Mouse (Mus musculus): ENCODE results near the gene Aars2.

Gene Aars2

DNA sequence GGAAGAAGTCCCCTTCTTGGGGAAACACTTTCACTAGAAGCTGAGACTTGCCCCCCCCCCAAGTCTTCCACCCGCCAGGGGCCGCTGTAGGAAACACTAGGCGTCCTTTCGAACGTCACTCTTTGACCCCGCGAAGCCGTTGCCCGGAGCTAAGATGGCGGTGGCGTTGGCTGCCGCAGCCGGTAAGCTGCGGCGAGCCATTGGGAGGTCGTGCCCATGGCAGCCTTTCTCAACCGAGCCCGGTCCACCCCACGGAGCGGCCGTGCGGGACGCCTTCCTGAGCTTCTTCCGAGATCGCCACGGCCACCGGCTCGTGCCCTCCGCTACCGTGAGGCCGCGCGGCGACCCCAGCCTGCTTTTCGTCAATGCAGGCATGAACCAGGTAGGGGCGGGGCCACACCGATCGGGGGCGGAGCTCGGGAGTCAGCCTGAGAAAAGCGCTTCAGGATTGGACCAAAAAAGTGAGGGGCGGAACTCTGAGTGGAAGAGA, at the start of gene Aars2:
TSS of gene Aars2 (plus strand) at position 142 of the 490 bp plus-strand sequence.
- peak; percentile 99 for DNase-seq

DNA sequence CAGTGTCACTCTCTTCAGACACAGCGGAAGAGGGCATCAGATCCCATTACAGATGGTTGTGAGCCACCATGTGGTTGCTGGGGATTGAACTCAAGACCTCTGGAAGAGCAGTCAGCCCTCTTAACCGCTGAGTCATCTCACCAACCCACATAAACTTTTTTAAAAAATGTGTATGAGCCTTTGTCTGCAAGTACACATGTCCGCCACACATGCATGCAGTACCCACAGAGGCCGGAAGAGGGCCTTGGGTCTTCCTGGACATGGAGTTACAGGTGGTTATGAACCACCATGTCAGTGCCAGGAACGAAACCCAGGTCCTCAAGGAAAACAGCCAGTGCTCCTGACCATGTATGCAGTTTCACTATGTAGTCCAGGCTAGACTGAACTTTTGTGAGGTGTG, 49.2 kb upstream of the Aars2 start:
- peak; percentile 41 for DNase-seq

DNA sequence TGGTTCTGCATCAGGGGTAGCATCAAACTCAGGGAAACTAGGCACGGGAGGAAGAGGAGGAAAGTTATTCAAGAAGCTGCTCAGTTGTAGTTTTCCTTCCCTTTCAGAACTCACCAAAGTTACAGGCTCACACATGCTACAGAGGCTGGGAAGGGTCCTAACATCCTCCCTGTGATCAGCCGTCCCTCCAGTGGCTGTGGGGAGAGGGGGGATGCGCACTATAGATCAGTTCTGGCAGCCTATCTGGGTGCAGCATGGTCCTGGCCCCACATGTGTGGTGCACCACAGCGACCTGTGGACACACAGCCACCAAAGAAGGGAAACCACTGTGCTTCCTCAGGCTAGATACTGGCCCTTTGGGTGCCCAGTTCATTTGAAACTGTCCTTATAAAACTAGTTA, 48.1 kb upstream of the Aars2 start:
- no peak for DNase-seq

DNA sequence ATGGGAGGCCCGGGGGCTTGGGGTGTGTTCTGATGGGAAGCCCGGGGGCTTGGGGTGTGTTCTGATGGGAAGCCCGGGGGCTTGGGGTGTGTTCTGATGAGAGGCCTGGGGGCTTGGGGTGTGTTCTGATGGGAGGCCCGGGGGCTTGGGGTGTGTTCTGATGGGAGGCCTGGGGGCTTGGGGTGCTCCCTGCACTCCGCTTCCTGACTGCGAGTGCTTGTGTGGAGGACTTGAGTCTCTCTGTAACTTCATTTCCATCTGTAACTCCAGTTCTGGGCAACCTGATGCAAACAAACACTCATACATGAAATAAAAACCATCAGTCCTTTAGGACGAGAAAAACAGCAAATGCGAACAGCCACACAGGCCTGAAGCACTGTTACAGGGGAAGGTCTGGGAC, 47.6 kb upstream of the Aars2 start:
- no peak for DNase-seq

DNA sequence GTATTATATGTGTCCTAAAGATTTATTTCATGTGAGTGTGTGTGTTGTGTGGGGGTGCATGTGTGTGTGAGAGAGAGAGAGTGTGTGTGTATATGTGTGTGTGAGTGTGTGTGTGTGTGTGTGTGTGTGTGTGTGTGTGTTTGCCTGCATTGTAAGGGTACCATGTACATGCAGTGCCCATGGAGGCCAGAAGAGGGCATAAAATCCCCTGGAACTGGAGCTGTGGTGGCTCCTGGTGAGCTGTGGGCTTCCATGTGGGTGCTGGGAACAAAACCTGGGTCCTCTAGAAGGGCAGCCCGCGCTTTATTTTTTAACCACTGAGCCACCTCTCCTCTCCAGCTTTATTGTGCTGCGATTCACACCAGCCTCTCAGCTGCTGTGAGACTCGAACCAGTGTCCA, 44.1 kb upstream of the Aars2 start:
- DNase-seq = peak; percentile 40

DNA sequence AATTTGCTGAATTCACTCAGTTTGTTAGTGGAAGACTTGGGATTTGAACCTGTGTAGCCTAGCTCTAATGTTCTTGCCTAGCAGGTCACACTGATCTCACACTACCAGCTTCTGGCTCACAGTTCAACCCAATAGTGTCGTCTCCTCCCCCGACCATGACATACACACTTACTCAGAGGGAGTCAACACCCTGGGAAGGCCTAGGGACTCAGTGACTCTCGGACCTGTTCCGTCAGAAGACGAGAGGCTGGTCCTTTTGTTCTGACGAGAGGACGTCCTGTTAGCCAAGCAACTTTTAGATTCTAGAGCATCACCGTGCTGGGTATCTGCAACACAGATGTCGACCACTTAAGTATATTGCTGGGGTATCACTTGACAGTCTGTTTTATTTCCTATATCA, 42.4 kb upstream of the Aars2 start:
- DNase-seq = no peak

DNA sequence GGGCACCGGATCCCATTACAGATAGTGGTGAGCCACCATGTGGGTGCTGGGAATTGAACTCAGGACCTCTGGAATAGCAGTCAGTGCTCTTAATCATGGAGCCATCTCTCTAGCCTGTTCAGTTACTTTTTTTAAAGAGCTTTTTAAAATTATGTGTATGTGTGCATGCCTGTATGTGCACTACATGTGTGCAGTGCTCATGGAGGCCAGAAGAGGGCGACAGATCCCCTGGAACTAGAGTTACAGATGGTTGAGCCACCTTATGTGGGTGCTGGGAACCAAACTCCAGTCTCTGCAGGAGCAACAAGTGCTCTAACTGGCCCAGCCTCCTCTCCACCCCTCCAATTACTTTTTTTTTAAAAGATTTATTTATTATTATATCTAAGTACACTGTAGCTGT, 39.9 kb upstream of the Aars2 start:
- no peak for DNase-seq

DNA sequence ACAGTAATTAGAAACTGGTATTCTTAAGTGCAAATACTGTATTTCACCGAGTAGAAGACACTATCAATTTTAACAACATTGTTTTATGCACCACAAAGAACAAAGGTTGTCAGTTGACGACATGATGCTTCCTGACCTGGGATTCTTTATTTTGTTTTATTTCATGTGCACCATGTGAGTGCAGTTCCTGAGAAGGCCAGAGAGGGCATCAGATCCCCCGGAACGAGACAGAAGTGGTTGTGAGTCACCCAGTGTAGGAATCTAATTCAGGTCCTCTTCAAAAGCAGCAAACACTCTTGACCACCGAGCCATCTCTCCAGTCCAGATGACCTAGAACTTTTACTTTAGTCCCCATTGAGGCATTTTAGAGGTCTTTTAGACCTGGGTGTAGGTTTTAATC, 38.3 kb upstream of the Aars2 start:
- no peak for DNase-seq

DNA sequence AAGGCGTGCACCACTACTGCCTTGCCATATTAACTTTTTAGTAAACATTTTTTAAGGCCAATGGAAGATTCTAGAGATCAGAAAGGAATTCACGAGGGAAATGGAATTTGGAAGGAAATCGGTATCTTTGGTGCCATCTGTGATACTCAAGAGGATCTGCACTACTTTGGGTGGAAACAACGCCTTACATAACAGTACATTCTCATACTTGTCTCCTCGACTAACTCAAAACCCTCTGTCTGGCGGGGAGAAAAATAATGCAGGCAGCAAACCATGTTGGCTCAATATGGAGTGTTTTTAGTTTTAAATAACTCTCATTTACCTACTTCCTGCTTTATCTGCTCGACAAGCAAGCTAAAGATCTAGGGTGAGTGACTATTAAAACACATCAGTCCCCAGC, 35.9 kb upstream of the Aars2 start:
- DNase-seq = no peak

DNA sequence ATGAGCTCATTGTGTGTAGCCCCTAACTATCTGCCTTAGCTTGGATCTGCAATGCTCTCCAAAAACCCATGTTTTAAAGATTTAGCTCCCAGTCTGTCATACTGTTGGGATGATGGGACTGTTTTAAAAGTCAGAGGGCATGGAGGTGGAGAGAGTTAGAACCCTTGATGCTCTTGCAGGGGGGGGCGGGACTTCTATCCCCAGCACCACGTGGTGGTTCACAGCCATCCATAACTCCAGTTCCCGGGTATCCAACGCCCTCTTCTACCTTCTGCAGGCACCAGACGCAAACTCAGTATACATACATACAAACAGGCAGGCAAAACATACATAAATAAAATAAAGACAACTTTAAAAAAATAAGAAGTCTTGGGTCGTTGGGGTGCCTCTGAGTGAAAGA, 33.0 kb upstream of the Aars2 start:
- no peak for DNase-seq

DNA sequence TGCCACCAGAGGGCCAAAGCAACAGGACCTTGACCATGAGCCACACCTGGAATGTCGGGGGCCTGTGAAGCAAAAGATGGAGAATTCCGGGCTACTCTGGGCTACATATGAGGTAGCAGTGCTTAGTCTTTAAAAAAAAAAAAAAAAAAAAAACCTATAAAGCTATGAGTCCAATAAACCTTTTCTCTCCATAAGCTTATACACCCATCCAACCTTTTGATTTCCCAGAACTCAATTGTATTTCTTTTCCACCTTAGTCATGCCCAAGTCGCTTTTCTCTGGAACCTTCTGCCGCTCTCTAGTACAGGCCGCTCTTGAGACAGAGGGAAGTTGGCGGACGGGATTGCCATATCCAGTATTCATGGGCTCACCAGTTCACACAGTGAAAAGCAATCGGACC, 32.5 kb upstream of the Aars2 start:
- no peak for DNase-seq

DNA sequence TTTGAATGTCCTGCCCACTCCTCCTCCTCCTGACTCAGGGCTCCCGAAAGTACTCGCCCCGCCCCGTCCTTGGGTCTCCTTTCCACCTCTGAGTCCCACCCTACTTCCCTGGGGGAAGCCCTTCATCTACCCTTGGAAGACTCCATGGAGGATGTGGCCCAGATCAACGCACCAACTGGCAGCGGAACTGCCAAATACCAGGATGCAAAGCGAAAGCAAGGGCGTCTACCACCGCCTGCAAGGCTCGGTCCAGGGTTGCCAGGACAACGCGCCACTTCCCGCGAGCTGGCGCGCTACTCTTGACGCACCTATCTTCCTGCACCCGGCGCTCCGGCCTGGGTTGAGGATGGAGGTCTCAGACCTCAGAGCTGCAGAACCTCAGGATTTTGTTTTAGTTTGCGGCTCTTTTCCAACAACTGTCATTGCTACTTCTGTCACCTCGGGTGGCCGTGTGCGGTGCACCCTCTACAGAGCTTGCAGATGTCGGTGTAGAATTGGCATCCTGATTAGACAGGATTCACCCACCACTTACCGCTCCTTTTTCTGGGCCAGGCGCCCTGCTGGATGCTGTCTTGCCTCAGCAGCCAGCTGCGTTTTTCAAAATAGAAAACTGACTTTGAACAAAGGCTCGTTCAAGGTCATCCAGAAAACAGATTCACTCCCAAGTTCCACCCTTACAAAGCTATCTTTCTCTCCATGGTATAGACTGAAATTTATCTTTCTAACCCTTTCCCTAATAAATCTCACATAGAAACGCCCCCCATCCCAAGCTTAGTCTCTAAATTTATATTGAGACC, 31.8 kb upstream of the Aars2 start, which contains the start of gene Spats1:
TSS of gene Spats1 (minus strand) at position 747 of the 797 bp plus-strand sequence.
- peak; percentile 74 for DNase-seq

DNA sequence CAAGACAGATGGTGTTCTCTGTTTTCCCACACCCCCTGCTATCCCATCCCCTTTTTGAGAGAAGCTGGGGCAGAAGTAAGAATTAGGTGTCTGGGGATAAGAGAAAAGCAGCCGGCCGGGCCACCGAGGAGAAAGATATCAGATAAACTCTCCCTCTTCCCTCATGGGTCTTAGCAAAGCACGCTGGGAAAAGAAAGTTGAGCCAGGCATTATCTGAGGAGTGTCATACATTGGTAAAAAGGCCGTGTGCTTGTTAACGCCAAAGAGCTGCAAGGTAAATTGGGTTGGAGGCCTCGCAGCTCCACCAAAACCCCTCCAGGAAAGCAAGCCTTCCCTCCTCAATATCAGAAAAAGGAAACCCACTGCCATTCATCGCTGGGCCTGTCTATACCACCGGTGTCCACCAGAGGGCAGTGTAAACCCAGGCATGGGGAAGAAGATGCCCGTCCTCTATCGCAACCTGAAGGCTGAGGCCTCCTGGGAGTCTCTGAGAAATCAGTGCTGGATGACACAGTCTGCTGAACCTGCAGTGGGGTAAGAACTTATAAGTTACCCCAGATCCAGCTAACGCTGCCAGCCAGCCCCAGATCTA, 28.3 kb upstream of the Aars2 start:
- DNase-seq = peak; percentile 95

DNA sequence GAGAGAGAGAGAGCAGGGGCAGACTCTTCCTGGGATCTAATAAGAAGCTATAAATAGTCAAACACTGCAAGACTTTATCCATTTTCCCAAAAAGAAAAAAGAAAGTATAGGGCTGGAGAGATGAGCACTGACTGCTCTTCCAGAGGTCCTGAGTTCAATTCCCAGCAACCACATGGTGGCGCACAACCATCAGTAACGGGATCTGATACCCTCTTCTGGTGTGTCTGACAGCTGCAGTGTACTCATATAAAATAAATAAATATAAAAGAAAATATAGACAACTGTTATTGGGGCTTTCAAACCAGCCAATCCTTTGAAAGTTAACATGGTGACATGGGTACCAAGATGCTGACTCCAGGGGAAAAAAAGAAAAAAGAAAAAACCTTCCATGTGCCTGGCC, 26.2 kb upstream of the Aars2 start:
- peak; percentile 80 for DNase-seq

DNA sequence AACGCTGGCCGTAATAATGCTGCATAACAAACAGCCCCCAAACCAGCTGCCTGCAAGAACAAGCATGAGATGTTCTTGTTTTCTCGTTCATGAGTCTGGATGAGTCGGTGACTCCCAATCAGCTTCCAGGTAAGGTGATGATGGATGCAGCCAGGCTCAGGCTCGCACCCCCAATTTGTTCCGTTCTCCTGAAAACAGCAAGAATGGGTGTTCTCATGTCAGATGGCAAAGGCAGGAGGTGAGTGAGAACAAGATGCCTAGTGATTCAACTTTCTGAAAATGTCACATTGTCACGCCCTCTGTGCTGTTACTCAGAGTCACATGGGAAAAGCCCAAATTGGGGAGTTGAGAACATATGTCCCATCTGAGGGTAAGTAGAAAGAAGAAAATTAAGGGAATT, 21.1 kb upstream of the Aars2 start:
- no peak for DNase-seq

DNA sequence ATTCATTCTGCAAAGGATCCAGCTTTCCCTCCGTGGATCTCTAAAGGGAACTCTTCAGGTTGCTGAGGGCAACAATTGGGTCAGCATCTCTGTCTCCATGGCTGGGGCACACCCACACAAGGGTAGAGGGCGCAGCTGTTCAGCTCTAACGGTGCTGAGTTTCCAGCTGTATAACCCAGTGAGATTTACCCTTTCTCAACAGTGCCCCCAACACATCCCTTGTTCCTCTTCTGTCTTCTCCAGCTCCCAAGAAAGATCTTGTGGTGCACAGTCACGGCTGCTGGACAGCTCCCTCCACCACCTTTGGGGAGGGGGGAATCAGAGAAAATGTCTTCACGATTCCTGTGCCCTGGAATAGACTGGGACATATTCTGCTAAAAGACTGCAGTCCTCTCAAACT, 19.4 kb upstream of the Aars2 start:
- DNase-seq = peak; percentile 80

DNA sequence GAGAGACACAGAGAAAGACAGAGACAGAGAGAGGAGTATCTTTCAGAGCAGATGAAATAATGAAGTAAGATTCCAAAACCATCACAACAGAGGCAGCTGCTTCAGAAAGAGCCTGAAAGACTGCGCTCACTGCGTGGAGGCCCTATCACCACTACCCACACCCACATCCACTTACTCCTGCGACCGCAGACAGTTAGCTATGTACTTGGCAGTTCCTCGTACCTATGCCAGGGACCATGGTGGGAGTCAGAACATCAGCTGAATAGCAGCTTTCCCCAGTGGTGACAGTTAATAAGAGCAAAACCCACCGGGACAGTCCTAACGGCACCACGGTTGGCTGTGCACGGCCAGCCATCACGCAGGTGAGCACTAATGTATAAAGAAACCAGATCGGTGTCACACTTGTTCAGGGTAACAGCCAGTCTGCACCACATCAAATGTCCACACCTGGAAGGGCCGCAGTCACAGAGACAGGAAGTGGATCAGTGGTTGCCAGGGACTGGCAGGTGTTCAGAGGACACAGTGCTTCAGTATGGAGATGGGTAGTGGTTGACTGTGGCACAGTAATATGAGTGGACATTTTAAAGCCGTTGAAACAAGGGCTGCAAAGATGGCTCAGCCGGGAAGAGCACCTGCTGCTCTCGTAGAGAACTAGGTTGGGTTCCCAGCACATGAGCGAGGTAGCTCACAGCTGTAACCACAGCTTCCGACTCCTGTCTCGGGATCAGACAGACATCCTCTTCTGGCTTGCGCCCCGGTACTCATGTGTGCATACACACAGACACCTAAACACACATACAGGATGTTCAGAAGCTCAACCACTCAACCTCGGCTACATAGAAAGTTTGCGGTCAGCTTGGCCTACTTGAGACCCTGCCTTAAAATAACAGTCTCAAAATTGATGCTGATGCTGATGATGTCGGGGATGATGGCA, 18.1 kb upstream of the Aars2 start:
- peak; percentile 77 for DNase-seq

DNA sequence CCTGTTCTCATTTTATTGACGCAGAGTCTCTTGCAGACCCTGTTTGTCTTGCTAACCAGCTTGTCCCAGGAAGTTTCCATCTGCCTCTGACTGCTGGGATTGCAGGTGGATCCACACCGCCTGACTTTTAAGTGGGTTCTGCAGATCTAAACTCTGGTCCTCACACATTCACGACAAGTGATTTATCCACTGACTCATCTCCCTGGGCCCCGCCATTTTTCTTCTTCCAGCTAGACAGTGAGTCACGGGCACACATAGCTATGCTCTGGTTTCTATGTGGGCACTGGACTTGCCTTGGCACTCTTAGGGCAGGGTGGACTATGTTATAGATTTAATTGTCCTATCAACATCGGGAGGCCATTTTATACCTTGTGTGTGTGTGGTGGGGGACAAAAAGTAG, 16.9 kb upstream of the Aars2 start:
- DNase-seq = no peak

DNA sequence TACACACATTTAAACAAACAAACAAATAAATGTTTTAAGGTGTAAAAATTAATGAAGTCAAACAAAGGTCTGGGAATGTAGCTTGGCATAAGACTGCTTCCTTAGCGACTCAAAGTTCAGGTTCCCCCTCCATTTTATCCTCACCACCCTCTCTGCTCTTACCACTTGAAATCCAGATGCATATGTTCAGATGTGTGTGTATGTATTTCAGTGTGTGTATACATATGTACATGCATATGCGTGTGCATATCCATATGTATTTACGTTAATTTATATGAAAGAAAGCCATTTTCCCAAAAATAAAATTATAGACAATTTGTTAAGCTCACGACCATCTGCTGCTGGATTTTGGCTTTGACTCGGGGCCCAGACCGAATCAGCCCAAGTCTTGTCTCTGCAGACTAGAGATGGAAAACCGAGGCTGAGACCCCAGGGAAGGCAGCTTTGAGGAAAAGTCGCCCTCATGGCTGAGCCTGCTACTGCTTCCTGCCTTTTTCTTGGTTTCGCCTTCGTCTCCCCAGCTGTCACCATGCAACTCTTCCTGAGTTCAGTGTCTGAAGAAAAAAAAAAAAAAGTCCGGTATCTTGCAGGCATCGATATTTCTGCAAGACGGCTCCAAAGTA, 16.0 kb upstream of the Aars2 start:
- no peak for DNase-seq

DNA sequence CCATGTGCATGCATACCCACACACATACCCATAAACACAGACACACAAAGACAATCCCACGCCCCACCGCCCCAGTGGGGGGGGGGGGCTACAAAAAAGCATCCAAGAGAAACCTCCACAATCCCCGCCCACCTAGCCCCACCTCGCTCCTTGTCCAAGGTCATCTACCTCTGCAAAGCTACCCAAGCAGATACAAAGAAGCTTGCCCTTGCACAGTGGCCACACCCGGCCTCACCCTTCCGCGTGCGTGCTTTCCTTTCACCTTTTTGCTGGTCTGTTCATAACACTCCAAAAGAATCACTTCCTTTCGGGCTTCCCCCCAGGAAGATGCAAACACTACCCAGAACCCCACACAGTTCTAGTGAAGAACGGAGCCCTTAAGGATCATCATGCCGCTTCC, 11.2 kb upstream of the Aars2 start:
- peak; percentile 45 for DNase-seq

DNA sequence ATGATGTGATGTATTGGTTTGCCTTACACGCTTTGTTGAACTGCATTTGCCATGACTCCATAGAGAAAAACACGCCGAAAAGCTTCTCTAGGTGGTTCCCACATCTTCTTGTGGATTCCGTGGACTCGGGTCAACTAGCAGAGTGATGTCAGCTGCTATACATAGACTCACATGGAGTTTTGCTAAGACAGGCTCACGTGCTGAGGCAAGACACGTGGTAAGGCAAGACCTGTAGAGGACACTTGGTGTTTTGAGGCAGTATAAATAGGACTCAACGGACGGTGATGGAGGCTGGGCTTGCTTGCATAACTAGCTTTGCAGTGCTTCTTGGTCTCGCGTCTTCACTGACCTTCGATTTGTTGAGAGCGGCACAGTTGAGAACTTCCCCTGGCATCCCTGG, 8.2 kb upstream of the Aars2 start:
- DNase-seq = no peak

DNA sequence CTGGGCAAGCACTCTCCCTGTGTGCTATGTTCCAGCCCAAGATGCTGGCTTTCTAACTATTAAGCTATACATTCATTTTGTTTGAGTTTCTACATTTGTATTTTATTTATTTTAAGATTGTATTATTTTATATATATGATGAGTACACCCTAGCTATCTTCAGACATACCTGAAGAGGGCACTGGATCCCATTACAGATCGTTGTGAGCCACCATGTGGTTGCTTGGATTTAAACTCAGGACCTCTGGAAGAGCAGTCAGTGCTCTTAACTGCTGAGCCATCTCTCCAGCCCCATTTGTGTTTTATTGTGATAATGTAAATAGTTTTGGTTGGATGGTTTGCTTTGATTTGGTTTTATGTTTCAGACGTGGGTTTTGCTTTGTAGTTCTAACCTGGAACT, 7.1 kb upstream of the Aars2 start:
- DNase-seq = no peak

DNA sequence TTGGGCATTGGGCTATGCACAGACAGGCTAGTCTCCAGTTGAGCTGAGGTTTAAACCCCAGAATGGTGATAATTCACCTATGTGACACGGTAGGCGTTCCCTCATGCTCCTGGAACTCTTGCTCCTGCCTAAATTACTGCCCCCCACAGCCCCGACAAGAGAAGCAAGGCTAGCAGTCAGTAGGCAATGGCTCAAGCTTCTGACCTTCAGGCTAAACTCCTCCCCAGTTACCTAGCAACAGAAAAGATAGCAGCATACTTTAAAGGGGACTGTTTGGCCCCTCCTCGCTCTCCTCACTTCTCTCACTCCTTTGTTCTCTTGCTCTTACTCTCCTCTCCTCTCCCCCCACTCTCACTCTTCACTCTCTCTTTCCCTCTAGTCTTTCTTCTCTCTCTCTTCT, 5.7 kb upstream of the Aars2 start:
- DNase-seq = no peak

All from thymus, postnatal 4 days (tissue).